Mouse (Mus musculus) ES-Bruce4 (cell line): Measurements from ENCODE around the gene Galnt16. TPM values are rescaled to one million over a fixed set of nuclear protein-coding genes. Genes with fewer than 3 reads are reported as not detected.

Source experiments
- H3K27ac ChIP-seq: 2 replicates; pipeline ENCODE4 v1.5.1; 2012; ENCODE audit warnings: low read length, inconsistent platforms; ENCODE audit not compliant: insufficient read depth
- H3K27me3 ChIP-seq: 2 replicates; pipeline ENCODE4 v1.6.1; 2012; ENCODE audit warnings: mild to moderate bottlenecking, low read length, inconsistent platforms; ENCODE audit not compliant: control insufficient read depth, poor library complexity, insufficient read depth, severe bottlenecking
- H3K36me3 ChIP-seq: 2 replicates; pipeline ENCODE4 v1.6.1; 2012; ENCODE audit warnings: inconsistent platforms, mild to moderate bottlenecking, low read length, moderate library complexity; ENCODE audit not compliant: control insufficient read depth, poor library complexity, insufficient read depth, severe bottlenecking
- H3K4me1 ChIP-seq: one replicate; pipeline ENCODE4 v1.8.1; 2011; ENCODE audit warnings: low read length; ENCODE audit not compliant: control insufficient read depth, insufficient read depth
- H3K4me3 ChIP-seq: 2 replicates; pipeline ENCODE4 v1.5.1; 2011; ENCODE audit warnings: low read depth, mild to moderate bottlenecking, low read length
- H3K9ac ChIP-seq: 2 replicates; pipeline ENCODE4 v1.6.1; 2012; ENCODE audit warnings: low read depth, mild to moderate bottlenecking, inconsistent platforms; ENCODE audit not compliant: poor library complexity, severe bottlenecking
- H3K9me3 ChIP-seq: replicated peaks from 2 replicates; pipeline ENCODE4 v1.6.1; 2012; ENCODE audit warnings: mild to moderate bottlenecking, low read length, inconsistent platforms; ENCODE audit not compliant: control insufficient read depth, poor library complexity, insufficient read depth, severe bottlenecking
- CTCF ChIP-seq: IDR thresholded peaks from one replicate; pipeline ENCODE4 v1.8.1; 2011; ENCODE audit warnings: low read depth, low read length
- EP300 ChIP-seq: IDR thresholded peaks from 2 replicates; pipeline ENCODE4 v1.6.1; 2011; ENCODE audit warnings: low read depth, low read length; ENCODE audit not compliant: insufficient read depth
- POLR2A ChIP-seq: IDR thresholded peaks from one replicate; pipeline ENCODE4 v1.8.1; 2011; ENCODE audit warnings: low read length; ENCODE audit not compliant: insufficient read depth
- polyA plus RNA-seq: library from polyadenylated mRNA; stranded (reverse); fragments of >200 nt; gene quantifications from 2 replicates; pipeline ENCODE4 v1.2.4, GENCODE M21; 2011; ENCODE audit warnings: low read depth; ENCODE audit not compliant: missing spikeins, insufficient read depth, insufficient read length

The Galnt16 gene
- polyA plus RNA-seq, 1 experiment, result 0.58 TPM

DNA sequence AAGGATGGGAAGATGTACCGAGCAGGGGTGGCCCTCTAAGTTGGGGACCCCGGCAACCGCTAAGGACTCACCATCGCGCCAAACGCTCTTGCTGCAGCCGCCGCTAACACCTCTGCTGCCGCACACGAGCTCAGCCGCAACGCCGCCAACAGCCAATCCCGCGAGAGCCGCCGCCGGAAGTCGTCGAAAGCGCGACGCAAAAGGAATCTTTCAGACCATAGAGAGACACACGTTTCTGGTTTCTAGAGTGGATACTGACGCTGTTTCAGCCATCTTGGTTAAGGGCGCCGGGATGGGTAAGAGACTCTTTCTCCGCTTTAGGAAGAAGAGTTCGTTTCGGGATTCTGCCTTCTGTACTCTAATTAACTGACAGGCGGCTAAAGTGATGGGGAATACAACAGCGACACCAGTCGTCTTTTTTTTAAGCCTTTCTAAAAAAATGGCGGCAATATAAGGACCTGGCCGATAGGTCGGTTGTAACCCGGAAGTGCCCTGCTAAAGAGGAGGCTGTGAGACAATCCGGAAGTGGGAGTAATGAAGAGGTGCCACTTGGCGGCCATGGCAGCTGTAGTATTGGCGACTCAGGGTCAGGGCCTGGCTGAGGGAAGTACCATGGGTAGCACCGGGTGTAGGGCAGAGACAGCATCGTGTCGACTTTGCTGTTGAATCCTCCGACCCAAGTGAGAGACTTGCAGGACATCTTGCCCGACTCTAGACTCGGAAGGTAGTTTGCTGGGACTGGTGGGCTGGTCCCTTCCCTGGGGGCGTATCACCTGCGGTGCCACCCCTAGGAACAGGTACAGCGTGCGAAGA lies 125.8 kb downstream of the Galnt16 start, which contains the start of the genes Slc39a9 and Erh:
TSS of gene Slc39a9 (plus strand) at position 191 of the 813 bp plus-strand sequence.
TSS of gene Erh (minus strand) at position 649 of the 813 bp plus-strand sequence.
- peaks cover 21% of the 10 kb centered on the region for H3K36me3 ChIP-seq
- TF ChIP-seq EP300 (0 out of 2 replicates have a peak, but pooled peaks have one; percentile 26), POLR2A (peak; percentile 48), CTCF (no peak)
- H3K4me3 ChIP-seq, result peak within 1 kb of the TSS; percentile 77
- H3K27ac ChIP-seq, result peak within 1 kb of the TSS; percentile 45
- no peaks in the 10 kb centered on the region for H3K9me3 ChIP-seq
- H3K9ac ChIP-seq, result peak within 1 kb of the TSS; percentile 84
- H3K27me3 ChIP-seq, result no peaks in the 10 kb centered on the region
- H3K4me1 ChIP-seq, result no peaks in the 10 kb centered on the region

DNA sequence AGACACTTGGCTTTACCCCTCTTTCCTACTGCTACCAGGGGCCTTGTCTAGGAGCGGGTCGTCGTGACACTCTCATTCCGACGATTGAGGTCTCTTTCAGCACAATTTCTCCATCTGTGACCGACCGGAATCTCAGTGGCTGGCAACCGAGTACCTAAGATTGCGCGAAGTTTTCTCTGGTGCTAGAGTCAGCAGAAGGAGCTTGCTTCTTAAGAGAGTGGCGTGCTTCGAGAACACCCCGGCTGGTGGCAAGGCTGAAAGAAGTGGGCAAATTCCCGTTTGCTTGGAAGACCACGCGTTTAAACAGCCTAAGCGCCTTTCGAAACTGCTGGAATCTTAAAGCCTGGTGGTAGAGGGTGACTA lies 126.4 kb downstream of the Galnt16 start:
- Histone ChIP-seq H3K27ac (no peak overlapping the region), H3K9me3 (no peaks in the 10 kb centered on the region), H3K36me3 (peaks cover 20% of the 10 kb centered on the region), H3K4me3 (peak overlapping the region; percentile 77), H3K27me3 (no peaks in the 10 kb centered on the region), H3K4me1 (no peaks in the 10 kb centered on the region), H3K9ac (peak overlapping the region; percentile 84)
- TF ChIP-seq POLR2A (no peak), CTCF (no peak)

DNA sequence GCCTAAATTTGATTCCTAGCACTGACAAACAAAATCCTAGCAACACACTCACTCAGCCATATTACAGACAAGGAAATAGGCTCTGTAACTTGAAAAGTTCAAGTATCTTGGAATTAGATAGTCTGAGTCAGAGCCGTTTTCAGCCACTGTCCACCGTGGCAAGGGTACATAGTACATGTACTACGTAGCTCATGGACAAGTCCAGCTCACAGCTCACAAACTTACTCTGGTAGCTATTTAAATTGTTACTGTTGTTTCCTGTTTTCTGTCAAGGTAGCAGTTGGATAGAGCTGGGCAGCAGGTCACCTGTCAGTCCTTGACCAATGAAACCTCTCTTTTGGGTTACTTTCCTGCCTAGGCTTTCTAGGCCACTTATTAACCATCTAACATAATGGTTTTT lies 128.3 kb downstream of the Galnt16 start:
- no peaks in the 10 kb centered on the region for H3K9me3 ChIP-seq
- H3K27me3 ChIP-seq, result no peaks in the 10 kb centered on the region
- no peaks in the 10 kb centered on the region for H3K4me1 ChIP-seq
- no peak for TF ChIP-seq POLR2A
- no peak for TF ChIP-seq CTCF
- TF ChIP-seq EP300, result no peak
- no peak overlapping the region for H3K9ac ChIP-seq
- no peak overlapping the region for H3K27ac ChIP-seq
- H3K36me3 ChIP-seq, result peaks cover 5% of the 10 kb centered on the region
- no peak overlapping the region for H3K4me3 ChIP-seq

DNA sequence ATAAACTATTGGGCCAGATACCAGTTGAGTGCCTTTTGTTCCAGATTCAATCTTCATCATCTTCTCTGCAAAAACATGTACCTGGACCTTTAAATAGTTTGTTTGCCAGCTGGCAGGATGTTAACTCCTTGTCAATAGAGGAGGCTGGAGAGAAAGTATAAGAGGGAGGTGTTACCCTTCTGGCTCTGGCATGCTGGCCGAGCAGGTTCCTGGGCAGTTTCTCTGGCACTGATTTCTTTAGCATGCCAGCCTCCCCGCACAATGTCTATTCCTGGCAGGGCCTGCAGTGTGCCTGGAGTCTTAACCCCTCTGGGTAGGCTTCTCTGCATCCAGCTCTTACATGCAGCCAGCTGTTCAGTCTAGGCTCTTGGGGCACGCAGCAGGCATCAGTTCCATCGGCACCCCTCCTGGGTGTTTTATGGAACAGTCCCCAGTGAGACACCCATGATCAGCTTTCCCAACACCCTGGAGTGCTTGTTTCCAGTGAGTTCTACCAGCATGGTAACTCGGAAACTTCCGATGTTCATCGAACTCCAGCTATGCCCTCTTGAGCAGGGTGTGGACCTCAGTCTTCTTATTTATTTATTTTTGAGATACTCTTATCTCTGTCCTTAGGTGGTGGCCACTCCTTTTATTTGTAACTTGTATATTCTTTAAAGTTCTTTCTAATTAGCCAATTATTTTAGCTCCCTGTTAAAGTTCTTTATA lies 136.0 kb downstream of the Galnt16 start:
- no peak overlapping the region for H3K4me3 ChIP-seq
- H3K27ac ChIP-seq, result no peak overlapping the region
- no peaks in the 10 kb centered on the region for H3K36me3 ChIP-seq
- H3K4me1 ChIP-seq, result no peaks in the 10 kb centered on the region
- TF ChIP-seq EP300 (no peak), CTCF (no peak), POLR2A (no peak)
- no peaks in the 10 kb centered on the region for H3K27me3 ChIP-seq
- H3K9me3 ChIP-seq, result no peaks in the 10 kb centered on the region
- H3K9ac ChIP-seq, result no peak overlapping the region

DNA sequence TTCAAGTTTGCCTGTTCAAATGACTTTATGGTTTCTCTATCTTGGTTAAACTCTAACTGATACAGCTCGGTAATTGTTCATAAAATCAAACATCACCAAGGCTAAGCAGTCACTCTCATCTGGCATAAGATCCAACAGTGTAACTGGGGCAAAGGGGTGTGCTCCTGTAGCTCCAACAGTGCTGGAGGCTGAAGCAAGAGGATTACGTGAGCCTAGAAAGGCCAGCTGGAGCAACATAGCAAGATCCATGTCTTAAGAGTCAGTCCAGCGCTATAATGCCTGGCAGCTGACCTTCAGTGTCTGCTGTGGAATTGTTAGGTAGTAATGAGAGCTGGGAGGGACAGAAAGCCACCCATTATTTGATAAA lies 136.6 kb downstream of the Galnt16 start:
- Histone ChIP-seq H3K27me3 (no peaks in the 10 kb centered on the region), H3K9ac (no peak overlapping the region), H3K36me3 (no peaks in the 10 kb centered on the region), H3K4me3 (no peak overlapping the region), H3K27ac (no peak overlapping the region), H3K4me1 (no peaks in the 10 kb centered on the region), H3K9me3 (no peaks in the 10 kb centered on the region)
- TF ChIP-seq EP300, result no peak
- TF ChIP-seq CTCF, result no peak
- no peak for TF ChIP-seq POLR2A

DNA sequence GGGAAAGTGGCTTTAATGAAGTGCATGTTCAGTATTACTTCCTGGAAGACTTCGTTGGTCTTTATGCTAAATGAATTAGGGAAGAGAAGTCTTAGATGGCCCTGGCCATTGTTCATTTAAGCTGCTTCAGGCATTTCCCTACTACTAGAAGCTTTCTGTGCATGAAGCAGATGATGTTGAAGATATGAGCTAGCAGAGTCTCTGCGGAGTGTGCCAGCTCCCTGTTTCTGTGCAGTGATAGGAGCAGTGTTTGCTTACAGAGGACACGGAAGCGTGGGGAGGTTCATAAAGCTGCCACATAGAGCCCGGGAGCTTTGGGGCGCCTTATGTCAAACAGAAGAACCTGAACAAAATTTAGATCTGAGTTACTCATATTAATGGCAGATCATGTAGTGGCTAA lies 140.6 kb downstream of the Galnt16 start:
- H3K4me3 ChIP-seq, result no peak overlapping the region
- no peak for TF ChIP-seq POLR2A
- no peak for TF ChIP-seq CTCF
- no peak for TF ChIP-seq EP300
- no peaks in the 10 kb centered on the region for H3K9me3 ChIP-seq
- H3K27ac ChIP-seq, result no peak overlapping the region
- H3K36me3 ChIP-seq, result no peaks in the 10 kb centered on the region
- H3K27me3 ChIP-seq, result no peaks in the 10 kb centered on the region
- no peaks in the 10 kb centered on the region for H3K4me1 ChIP-seq
- H3K9ac ChIP-seq, result no peak overlapping the region
